Mouse (Mus musculus): Measurements from ENCODE around the gene Gzmm. TPM values are rescaled to one million over a fixed set of nuclear protein-coding genes. Genes with fewer than 3 reads are reported as not detected.
A peak's percentile ranks its signal among the peaks of the same experiment; 100 is the strongest.

Gene Gzmm
- polyA plus RNA-seq (2015; fragmentation: Nextera tagmentation; extraction: Ambion mirVana) = 0.15 and 0.37 TPM in 2 replicates

- Histone ChIP-seq H3K36me3 (replicated peaks) (peaks cover 61% of the 10 kb centered on the region), H3K9me3 (replicated peaks) (no peaks in the 10 kb centered on the region), H3K27ac (replicated peaks) (no peak within 1 kb of the TSS), H3K9ac (no peak within 1 kb of the TSS), H3K27me3 (no peaks in the 10 kb centered on the region), H3K4me3 (replicated peaks) (no peak within 1 kb of the TSS), H3K4me1 (replicated peaks) (peaks cover 15% of the 10 kb centered on the region), H3K4me2 (no peak within 1 kb of the TSS)
- 76% methylated on average over 4 of the region's 4 CpGs for WGBS (ENCODE audit: insufficient replicate concordance)
- ATAC-seq (ENCODE audit: insufficient read depth) = no peak
Measured at GRCm38 (mm10) chr10:79688720-79689119, at the start of gene Gzmm. Gene Gzmm, plus strand, starts transcription at chr10:79689020.

GRCm38 (mm10) chr10:79645711-79646110 is 43.1 kb upstream of the Gzmm start, which contains the start of gene Odf3l2:
Gene Odf3l2, minus strand, starts transcription at chr10:79645738.
- 55% methylated on average over 8 of the region's 8 CpGs for WGBS (ENCODE audit: insufficient replicate concordance)

GRCm38 (mm10) chr10:79649070-79649751 is 39.6 kb upstream of the Gzmm start:
- WGBS (ENCODE audit: insufficient replicate concordance) = 18% methylated on average over 7 of the region's 7 CpGs
- no peak for ATAC-seq (ENCODE audit: insufficient read depth)
- H3K4me2 ChIP-seq = no peak overlapping the region

More at GRCm38 (mm10) chr10:79645711-79646110, 43.1 kb upstream of the Gzmm start, which contains the start of gene Odf3l2:
- H3K36me3 ChIP-seq (replicated peaks) = no peaks in the 10 kb centered on the region
- H3K9ac ChIP-seq = no peak within 1 kb of the TSS
- ATAC-seq (ENCODE audit: insufficient read depth) = no peak
- no peaks in the 10 kb centered on the region for H3K9me3 ChIP-seq (replicated peaks)
- no peak within 1 kb of the TSS for H3K4me3 ChIP-seq (replicated peaks)
- H3K4me2 ChIP-seq = no peak within 1 kb of the TSS
- H3K27me3 ChIP-seq = no peaks in the 10 kb centered on the region
- no peaks in the 10 kb centered on the region for H3K4me1 ChIP-seq (replicated peaks)
- H3K27ac ChIP-seq (replicated peaks) = no peak within 1 kb of the TSS

GRCm38 (mm10) chr10:79652789-79653188 is 36.0 kb upstream of the Gzmm start:
- H3K9me3 ChIP-seq (replicated peaks) = no peaks in the 10 kb centered on the region
- H3K4me2 ChIP-seq = no peak overlapping the region
- H3K4me3 ChIP-seq (replicated peaks) = no peak overlapping the region
- H3K36me3 ChIP-seq (replicated peaks) = no peaks in the 10 kb centered on the region
- no peak overlapping the region for H3K27ac ChIP-seq (replicated peaks)
- no peak for ATAC-seq (ENCODE audit: insufficient read depth)
- H3K9ac ChIP-seq = no peak overlapping the region
- H3K4me1 ChIP-seq (replicated peaks) = no peaks in the 10 kb centered on the region
- WGBS (ENCODE audit: insufficient replicate concordance) = 70% methylated on average over 7 of the region's 7 CpGs
- H3K27me3 ChIP-seq = peaks cover 30% of the 10 kb centered on the region

More at GRCm38 (mm10) chr10:79649070-79649751, 39.6 kb upstream of the Gzmm start:
- H3K4me3 ChIP-seq (replicated peaks) = no peak overlapping the region
- H3K27ac ChIP-seq (replicated peaks) = no peak overlapping the region
- no peaks in the 10 kb centered on the region for H3K4me1 ChIP-seq (replicated peaks)
- peaks cover 12% of the 10 kb centered on the region for H3K27me3 ChIP-seq
- H3K36me3 ChIP-seq (replicated peaks) = no peaks in the 10 kb centered on the region
- H3K9me3 ChIP-seq (replicated peaks) = no peaks in the 10 kb centered on the region
- no peak overlapping the region for H3K9ac ChIP-seq

- Histone ChIP-seq H3K27ac (replicated peaks) (no peak overlapping the region), H3K9ac (no peak overlapping the region), H3K36me3 (replicated peaks) (no peaks in the 10 kb centered on the region), H3K27me3 (peaks cover 30% of the 10 kb centered on the region), H3K4me2 (no peak overlapping the region), H3K9me3 (replicated peaks) (no peaks in the 10 kb centered on the region), H3K4me1 (replicated peaks) (no peaks in the 10 kb centered on the region), H3K4me3 (replicated peaks) (no peak overlapping the region)
- WGBS (ENCODE audit: insufficient replicate concordance) = 28% methylated on average over 1 of the region's 1 CpGs
- no peak for ATAC-seq (ENCODE audit: insufficient read depth)
Measured at GRCm38 (mm10) chr10:79654946-79655395, 33.8 kb upstream of the Gzmm start.

- no peak overlapping the region for H3K9ac ChIP-seq
- no peak overlapping the region for H3K4me3 ChIP-seq (replicated peaks)
- no peaks in the 10 kb centered on the region for H3K36me3 ChIP-seq (replicated peaks)
- H3K4me2 ChIP-seq = no peak overlapping the region
- H3K27me3 ChIP-seq = peaks cover 20% of the 10 kb centered on the region; the same call in 1 of the 2 replicates
- no peaks in the 10 kb centered on the region for H3K9me3 ChIP-seq (replicated peaks)
- WGBS (ENCODE audit: insufficient replicate concordance) = 11% methylated on average over 4 of the region's 4 CpGs
- no peak overlapping the region for H3K27ac ChIP-seq (replicated peaks)
- peaks cover 6% of the 10 kb centered on the region; the same call in 1 of the 2 replicates for H3K4me1 ChIP-seq (replicated peaks)
- ATAC-seq (ENCODE audit: insufficient read depth) = peak; percentile 35; the same call in 1 of the 2 replicates
Measured at GRCm38 (mm10) chr10:79658829-79659228, 30.0 kb upstream of the Gzmm start.

GRCm38 (mm10) chr10:79660298-79660697 is 28.5 kb upstream of the Gzmm start:
- Histone ChIP-seq H3K36me3 (replicated peaks) (no peaks in the 10 kb centered on the region), H3K4me2 (no peak overlapping the region), H3K27ac (replicated peaks) (no peak overlapping the region), H3K9me3 (replicated peaks) (no peaks in the 10 kb centered on the region), H3K4me1 (replicated peaks) (peaks cover 6% of the 10 kb centered on the region; the same call in 1 of the 2 replicates), H3K9ac (no peak overlapping the region), H3K27me3 (peaks cover 8% of the 10 kb centered on the region; the same call in 1 of the 2 replicates), H3K4me3 (replicated peaks) (no peak overlapping the region)
- no peak for ATAC-seq (ENCODE audit: insufficient read depth)
- 71% methylated on average over 2 of the region's 2 CpGs for WGBS (ENCODE audit: insufficient replicate concordance)

GRCm38 (mm10) chr10:79661861-79662260 is 27.0 kb upstream of the Gzmm start:
- H3K4me3 ChIP-seq (replicated peaks) = no peak overlapping the region
- no peak overlapping the region for H3K4me2 ChIP-seq
- no peaks in the 10 kb centered on the region; the same call in 1 of the 2 replicates for H3K27me3 ChIP-seq
- no peaks in the 10 kb centered on the region for H3K9me3 ChIP-seq (replicated peaks)
- H3K36me3 ChIP-seq (replicated peaks) = no peaks in the 10 kb centered on the region
- H3K4me1 ChIP-seq (replicated peaks) = peaks cover 6% of the 10 kb centered on the region; the same call in 1 of the 2 replicates
- no peak overlapping the region for H3K27ac ChIP-seq (replicated peaks)
- ATAC-seq (ENCODE audit: insufficient read depth) = no peak
- 36% methylated on average over 3 of the region's 3 CpGs for WGBS (ENCODE audit: insufficient replicate concordance)
- no peak overlapping the region for H3K9ac ChIP-seq

GRCm38 (mm10) chr10:79664131-79664665 is 24.6 kb upstream of the Gzmm start, which contains the start of gene Madcam1:
Gene Madcam1, plus strand, starts transcription at chr10:79664559.
- WGBS (ENCODE audit: insufficient replicate concordance) = 20% methylated on average over 13 of the region's 13 CpGs
- no peaks in the 10 kb centered on the region for H3K9me3 ChIP-seq (replicated peaks)
- no peak within 1 kb of the TSS for H3K4me2 ChIP-seq
- H3K4me3 ChIP-seq (replicated peaks) = no peak within 1 kb of the TSS
- H3K36me3 ChIP-seq (replicated peaks) = no peaks in the 10 kb centered on the region
- H3K27ac ChIP-seq (replicated peaks) = no peak within 1 kb of the TSS
- H3K9ac ChIP-seq = no peak within 1 kb of the TSS
- H3K4me1 ChIP-seq (replicated peaks) = peaks cover 17% of the 10 kb centered on the region
- ATAC-seq (ENCODE audit: insufficient read depth) = no peak
- H3K27me3 ChIP-seq = peaks cover 5% of the 10 kb centered on the region; the same call in 1 of the 2 replicates

- Histone ChIP-seq H3K9me3 (replicated peaks) (no peaks in the 10 kb centered on the region), H3K27me3 (peaks cover 5% of the 10 kb centered on the region; the same call in 1 of the 2 replicates), H3K4me3 (replicated peaks) (no peak overlapping the region), H3K4me2 (no peak overlapping the region), H3K9ac (no peak overlapping the region), H3K27ac (replicated peaks) (no peak overlapping the region), H3K4me1 (replicated peaks) (peaks cover 21% of the 10 kb centered on the region), H3K36me3 (replicated peaks) (no peaks in the 10 kb centered on the region)
- no peak for ATAC-seq (ENCODE audit: insufficient read depth)
- WGBS (ENCODE audit: insufficient replicate concordance) = 66% methylated on average over 8 of the region's 8 CpGs
Measured at GRCm38 (mm10) chr10:79665051-79665450, 23.8 kb upstream of the Gzmm start.

- H3K9me3 ChIP-seq (replicated peaks) = no peaks in the 10 kb centered on the region
- ATAC-seq (ENCODE audit: insufficient read depth) = no peak
- H3K27ac ChIP-seq (replicated peaks) = no peak overlapping the region
- peaks cover 36% of the 10 kb centered on the region for H3K4me1 ChIP-seq (replicated peaks)
- H3K4me2 ChIP-seq = no peak overlapping the region
- no peak overlapping the region for H3K4me3 ChIP-seq (replicated peaks)
- WGBS (ENCODE audit: insufficient replicate concordance) = 62% methylated on average over 9 of the region's 9 CpGs
- H3K9ac ChIP-seq = no peak overlapping the region
- H3K27me3 ChIP-seq = peaks cover 5% of the 10 kb centered on the region; the same call in 1 of the 2 replicates
- no peaks in the 10 kb centered on the region for H3K36me3 ChIP-seq (replicated peaks)
Measured at GRCm38 (mm10) chr10:79666493-79666892, 22.3 kb upstream of the Gzmm start.

All from liver, embryonic 15.5 days (tissue).